Mouse (Mus musculus) limb, embryonic 11.5 days (tissue): ENCODE results near the gene Atpif1. TPM values are rescaled to one million over a fixed set of nuclear protein-coding genes. Genes with fewer than 3 reads are reported as not detected.
"Not testable (repeated sequence)": the region's sequence is repeated elsewhere in the genome, so short reads cannot be mapped to it uniquely, and the experiment has no call there.

Experiments
- ATAC-seq: fragments of 200-750 bp; cut with Nextera tagmentation; 2 replicates; pipeline ENCODE4 v1.8.0; 2017; ENCODE audit warnings: low read depth; ENCODE audit not compliant: insufficient number of reproducible peaks, low FRiP score, low TSS enrichment
- DNase-seq: peaks from one replicate; pipeline ENCODE4 v3.0.0-alpha.2; 2015; ENCODE audit warnings: low spot score
- H3K27ac ChIP-seq: fragments of 300-500 bp; sonication (generic); replicated peaks from 2 replicates; pipeline ENCODE4 v1.5.1; 2014; ENCODE audit warnings: low read depth, mild to moderate bottlenecking, low read length
- H3K27me3 ChIP-seq: fragments of 300-500 bp; sonication (generic); 2 replicates; pipeline ENCODE4 v1.6.1; 2014; ENCODE audit warnings: mild to moderate bottlenecking, low read length, mixed read lengths; ENCODE audit not compliant: control insufficient read depth, insufficient read depth
- H3K36me3 ChIP-seq: fragments of 300-500 bp; sonication (generic); 2 replicates; pipeline ENCODE4 v1.6.1; 2014; ENCODE audit warnings: mild to moderate bottlenecking, low read length, moderate library complexity, mixed read lengths; ENCODE audit not compliant: control insufficient read depth, insufficient read depth
- H3K4me1 ChIP-seq: fragments of 300-500 bp; sonication (generic); 2 replicates; pipeline ENCODE4 v1.6.1; 2014; ENCODE audit warnings: low read length, mixed read lengths; ENCODE audit not compliant: control insufficient read depth, insufficient read depth
- H3K4me2 ChIP-seq: fragments of 300-500 bp; sonication (generic); 2 replicates; pipeline ENCODE4 v1.6.1; 2014; ENCODE audit warnings: low read depth, mild to moderate bottlenecking, moderate library complexity; ENCODE audit not compliant: severe bottlenecking
- H3K4me3 ChIP-seq: fragments of 300-500 bp; sonication (generic); 2 replicates; pipeline ENCODE4 v1.5.1; 2014; ENCODE audit warnings: low read depth, low read length
- H3K9ac ChIP-seq: fragments of 300-500 bp; sonication (generic); 2 replicates; pipeline ENCODE4 v1.6.1; 2014; ENCODE audit warnings: mild to moderate bottlenecking, low read length
- H3K9me3 ChIP-seq: fragments of 300-500 bp; sonication (generic); 2 replicates; pipeline ENCODE4 v1.6.1; 2016; ENCODE audit warnings: low read length; ENCODE audit not compliant: control insufficient read depth
- WGBS: fragments of 180-500 bp; shearing (Covaris S2); extraction: QIAGEN DNeasy Blood & Tissue Kit; methylation state at CpG from one replicate; pipeline ENCODE4 v1.1.7; 2014; 5-methylcytosine and 5-hydroxymethylcytosine counted together
- polyA plus RNA-seq: library from polyadenylated mRNA; unstranded; fragments of >200 nt; fragmentation: Nextera tagmentation; extraction: Ambion mirVana; gene quantifications from 2 replicates; pipeline ENCODE4 v1.2.1, GENCODE M21; 2014

Gene Atpif1
- polyA plus RNA-seq, 1 experiment from 2014 or later = 1,093 TPM

DNA sequence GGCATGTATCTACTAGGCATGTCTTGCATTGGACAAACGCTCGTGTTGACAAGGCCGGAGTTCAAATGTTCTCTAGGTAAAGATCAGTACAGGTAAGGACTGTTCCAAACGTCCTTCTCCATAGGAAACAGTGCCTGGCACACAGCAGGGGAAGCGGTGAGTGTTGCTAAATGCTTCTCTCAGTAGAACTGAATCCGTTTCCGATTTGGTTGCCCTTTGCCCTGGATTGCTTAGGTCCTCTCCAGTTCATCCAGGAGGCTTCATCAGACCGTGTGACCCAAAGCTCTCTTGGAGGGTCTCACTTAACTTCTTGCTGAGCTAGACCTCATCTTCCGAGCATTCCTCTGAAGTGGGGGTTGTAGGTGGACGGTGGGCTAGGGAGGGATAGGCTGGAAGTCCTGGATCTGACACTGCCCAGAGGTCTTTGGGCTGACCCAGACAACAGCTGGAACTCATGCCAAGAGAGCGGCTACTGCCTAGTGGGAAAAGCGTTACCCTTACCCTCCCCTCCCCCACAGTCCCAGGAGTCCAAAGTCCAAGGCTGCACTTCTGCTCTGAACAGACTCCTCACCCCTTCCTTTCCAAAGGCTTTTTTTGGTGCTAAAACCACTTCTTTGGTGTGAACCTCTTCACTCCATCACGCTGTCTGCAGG lies 50.4 kb downstream of the Atpif1 start:
- WGBS = 74% methylated on average over 13 of the region's 13 CpGs
- no peak for ATAC-seq
- Histone ChIP-seq H3K9ac (no peak overlapping the region), H3K27me3 (no peaks in the 10 kb centered on the region), H3K36me3 (no peaks in the 10 kb centered on the region), H3K27ac (no peak overlapping the region), H3K4me1 (no peaks in the 10 kb centered on the region), H3K4me2 (no peak overlapping the region), H3K9me3 (no peaks in the 10 kb centered on the region), H3K4me3 (no peak overlapping the region)
- DNase-seq = no peak

DNA sequence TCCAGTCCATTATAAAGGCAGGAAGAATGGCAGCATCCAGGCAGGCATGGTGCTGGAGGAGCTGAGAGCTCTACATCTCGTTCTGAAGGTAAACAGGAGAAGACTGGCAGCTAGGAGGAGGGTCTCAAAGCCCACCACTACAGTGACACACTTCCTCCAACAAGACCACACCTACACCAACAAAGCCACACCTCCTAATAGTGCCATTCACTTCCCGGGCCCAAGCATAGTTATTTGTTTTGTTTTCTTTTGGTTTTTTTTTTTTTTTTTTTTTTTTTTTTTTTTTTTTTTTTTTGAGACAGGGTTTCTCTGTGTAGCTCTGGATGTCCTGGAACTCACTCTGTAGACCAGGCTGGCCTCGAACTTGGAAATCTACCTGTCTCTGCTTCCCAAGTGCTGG lies 51.4 kb downstream of the Atpif1 start:
- not testable (repeated sequence) for ATAC-seq, H3K9ac ChIP-seq
- WGBS = 71% methylated on average over 3 of the region's 3 CpGs

More for the DNA sequence above, 51.4 kb downstream of the Atpif1 start:
- not testable (repeated sequence) for H3K9me3 ChIP-seq, H3K4me3 ChIP-seq, DNase-seq, H3K4me2 ChIP-seq, H3K27me3 ChIP-seq, H3K27ac ChIP-seq, H3K36me3 ChIP-seq, H3K4me1 ChIP-seq

Other genes with a start within 250 kb of the Atpif1 start
- gene Rab42, start 230.3 kb downstream of the Atpif1 start, polyA plus RNA-seq = 0.61 and 0.95 TPM in 2 replicates
- gene Trnau1ap, start 204.1 kb downstream of the Atpif1 start, polyA plus RNA-seq = 81.3 and 83.6 TPM in 2 replicates
- gene Rcc1, start 180.1 kb downstream of the Atpif1 start, polyA plus RNA-seq = 81.0 and 82.2 TPM in 2 replicates
- 32.9 and 36.3 TPM in 2 replicates for gene Phactr4, start 111.2 kb downstream of the Atpif1 start, polyA plus RNA-seq
- gene Med18, start 69.7 kb downstream of the Atpif1 start, polyA plus RNA-seq = 26.4 and 31.6 TPM in 2 replicates
- 7.3 and 7.7 TPM in 2 replicates for gene Sesn2, start 23.2 kb downstream of the Atpif1 start, polyA plus RNA-seq
- 244 and 255 TPM in 2 replicates for gene Dnajc8, start 1.9 kb upstream of the Atpif1 start, polyA plus RNA-seq
- 0.11 and 0.23 TPM in 2 replicates for gene Ptafr, start 30.4 kb upstream of the Atpif1 start, polyA plus RNA-seq
- gene Eya3, start 105.3 kb upstream of the Atpif1 start, polyA plus RNA-seq = 34.8 and 40.1 TPM in 2 replicates
- 4.2 and 7.6 TPM in 2 replicates for gene Xkr8, start 198.9 kb upstream of the Atpif1 start, polyA plus RNA-seq
- gene Smpdl3b, start 223.6 kb upstream of the Atpif1 start, polyA plus RNA-seq = 4.3 and 4.6 TPM in 2 replicates
- 182 and 183 TPM in 2 replicates for gene Rpa2, start 234.7 kb upstream of the Atpif1 start, polyA plus RNA-seq